Mouse (Mus musculus) gastrocnemius, postnatal 25 days (tissue): Measurements from ENCODE around the gene Hnrnpll. TPM values are rescaled to one million over a fixed set of nuclear protein-coding genes. Genes with fewer than 3 reads are reported as not detected.
"Not testable (repeated sequence)": the region's sequence is repeated elsewhere in the genome, so short reads cannot be mapped to it uniquely, and the experiment has no call there.

Source experiments
- DNase-seq: peaks from one replicate; pipeline ENCODE4 v3.0.0; 2022
- total RNA-seq, 2 experiments: library from RNA; stranded (reverse); gene quantifications; 1 replicate in 1 of 2; 2 replicates in 1 of 2; pipeline ENCODE4 v1.2.3; 2021

The Hnrnpll gene
- total RNA-seq, 2 experiments from 2014 or later: 13.7 to 14.6 TPM

GRCm38 (mm10) chr17:80059731-80060130 lies 2.4 kb downstream of the Hnrnpll start:
- no peak for DNase-seq

- no peak for DNase-seq
Measured at GRCm38 (mm10) chr17:80058501-80058900, 3.6 kb downstream of the Hnrnpll start.

- DNase-seq: no peak
Measured at GRCm38 (mm10) chr17:80053931-80054734, 8.0 kb downstream of the Hnrnpll start.

- DNase-seq: no peak
Measured at GRCm38 (mm10) chr17:80051682-80052081, 10.5 kb downstream of the Hnrnpll start.

- not testable (repeated sequence) for DNase-seq
Measured at GRCm38 (mm10) chr17:80049300-80049699, 12.8 kb downstream of the Hnrnpll start.

GRCm38 (mm10) chr17:80048230-80048629 lies 13.9 kb downstream of the Hnrnpll start:
- DNase-seq: no peak

- DNase-seq: no peak
Measured at GRCm38 (mm10) chr17:80041739-80042138, 20.4 kb downstream of the Hnrnpll start.

GRCm38 (mm10) chr17:80028675-80029074 lies 33.5 kb downstream of the Hnrnpll start:
- DNase-seq: no peak

GRCm38 (mm10) chr17:80026189-80026936 lies 35.8 kb downstream of the Hnrnpll start:
- no peak for DNase-seq

GRCm38 (mm10) chr17:80022090-80022489 lies 40.0 kb downstream of the Hnrnpll start:
- DNase-seq: no peak

- no peak for DNase-seq
Measured at GRCm38 (mm10) chr17:80020495-80020894, 41.6 kb downstream of the Hnrnpll start.

GRCm38 (mm10) chr17:80018976-80019541 lies 43.1 kb downstream of the Hnrnpll start:
- DNase-seq: no peak

- DNase-seq: no peak
Measured at GRCm38 (mm10) chr17:80018239-80018975, 43.7 kb downstream of the Hnrnpll start.

GRCm38 (mm10) chr17:80017389-80017788 lies 44.7 kb downstream of the Hnrnpll start:
- DNase-seq: no peak

- DNase-seq: not testable (repeated sequence)
Measured at GRCm38 (mm10) chr17:80016400-80016799, 45.7 kb downstream of the Hnrnpll start.

GRCm38 (mm10) chr17:80014361-80014809 lies 47.7 kb downstream of the Hnrnpll start:
- no peak for DNase-seq

GRCm38 (mm10) chr17:80009926-80010325 lies 52.2 kb downstream of the Hnrnpll start:
- DNase-seq: peak; percentile 43

GRCm38 (mm10) chr17:80008847-80009246 lies 53.3 kb downstream of the Hnrnpll start:
- no peak for DNase-seq

GRCm38 (mm10) chr17:80004345-80005239 lies 57.5 kb downstream of the Hnrnpll start:
- DNase-seq: peak; percentile 52

- not testable (repeated sequence) for DNase-seq
Measured at GRCm38 (mm10) chr17:80003851-80004250, 58.3 kb downstream of the Hnrnpll start.

GRCm38 (mm10) chr17:80002385-80002852 lies 59.7 kb downstream of the Hnrnpll start:
- DNase-seq: peak; percentile 91
